Mouse (Mus musculus): ENCODE data around the gene Myog. TPM values are rescaled to one million over a fixed set of nuclear protein-coding genes. Genes with fewer than 3 reads are reported as not detected.

Myog gene
- polyA plus RNA-seq, 1 experiment from 2014 or later = 1.1 TPM

- Histone ChIP-seq H3K4me1 (peaks cover 16% of the 10 kb centered on the region), H3K4me3 (no peak overlapping the region), H3K4me2 (no peak overlapping the region), H3K36me3 (no peaks in the 10 kb centered on the region), H3K27me3 (replicated peaks) (peaks cover 16% of the 10 kb centered on the region), H3K27ac (no peak overlapping the region), H3K9ac (no peak overlapping the region), H3K9me3 (replicated peaks) (no peaks in the 10 kb centered on the region)
- ATAC-seq = no peak
- 79% methylated on average over 9 of the region's 9 CpGs for WGBS (ENCODE audit: insufficient replicate concordance)
Observed at GRCm38 (mm10) chr1:134304940-134305339, 15.2 kb downstream of the Myog start.

GRCm38 (mm10) chr1:134307409-134307808, 17.6 kb downstream of the Myog start:
- Histone ChIP-seq H3K27me3 (replicated peaks) (peaks cover 5% of the 10 kb centered on the region; the same call in 1 of the 2 replicates), H3K9ac (no peak overlapping the region), H3K36me3 (no peaks in the 10 kb centered on the region), H3K4me2 (no peak overlapping the region), H3K9me3 (replicated peaks) (no peaks in the 10 kb centered on the region), H3K4me3 (no peak overlapping the region), H3K27ac (no peak overlapping the region), H3K4me1 (peaks cover 14% of the 10 kb centered on the region)
- WGBS (ENCODE audit: insufficient replicate concordance) = 51% methylated on average over 10 of the region's 10 CpGs
- ATAC-seq = no peak

- Histone ChIP-seq H3K4me1 (no peaks in the 10 kb centered on the region), H3K4me3 (no peak overlapping the region), H3K27ac (no peak overlapping the region), H3K4me2 (no peak overlapping the region), H3K36me3 (no peaks in the 10 kb centered on the region), H3K9me3 (replicated peaks) (no peaks in the 10 kb centered on the region), H3K9ac (no peak overlapping the region), H3K27me3 (replicated peaks) (no peaks in the 10 kb centered on the region; the same call in 1 of the 2 replicates)
- WGBS (ENCODE audit: insufficient replicate concordance) = 69% methylated on average over 2 of the region's 2 CpGs
- ATAC-seq = no peak
Observed at GRCm38 (mm10) chr1:134310291-134310690, 20.5 kb downstream of the Myog start.

- H3K4me1 ChIP-seq = no peaks in the 10 kb centered on the region
- no peak for ATAC-seq
- H3K27ac ChIP-seq = no peak overlapping the region
- H3K4me2 ChIP-seq = no peak overlapping the region
- H3K36me3 ChIP-seq = no peaks in the 10 kb centered on the region
- WGBS (ENCODE audit: insufficient replicate concordance) = 81% methylated on average over 3 of the region's 3 CpGs
- no peaks in the 10 kb centered on the region for H3K9me3 ChIP-seq (replicated peaks)
- H3K9ac ChIP-seq = no peak overlapping the region
- H3K27me3 ChIP-seq (replicated peaks) = no peaks in the 10 kb centered on the region; the same call in 1 of the 2 replicates
- no peak overlapping the region for H3K4me3 ChIP-seq
Observed at GRCm38 (mm10) chr1:134310729-134311128, 20.9 kb downstream of the Myog start.

GRCm38 (mm10) chr1:134311760-134312159, 22.0 kb downstream of the Myog start:
- ATAC-seq = no peak
- no peaks in the 10 kb centered on the region for H3K9me3 ChIP-seq (replicated peaks)

GRCm38 (mm10) chr1:134315181-134315580, 25.4 kb downstream of the Myog start:
- Histone ChIP-seq H3K27ac (no peak overlapping the region), H3K4me1 (no peaks in the 10 kb centered on the region), H3K9ac (no peak overlapping the region), H3K4me3 (no peak overlapping the region), H3K4me2 (no peak overlapping the region), H3K9me3 (replicated peaks) (no peaks in the 10 kb centered on the region), H3K36me3 (no peaks in the 10 kb centered on the region), H3K27me3 (replicated peaks) (no peaks in the 10 kb centered on the region; the same call in 1 of the 2 replicates)
- ATAC-seq = no peak
- WGBS (ENCODE audit: insufficient replicate concordance) = 55% methylated on average over 5 of the region's 5 CpGs

More at GRCm38 (mm10) chr1:134311760-134312159, 22.0 kb downstream of the Myog start:
- H3K27me3 ChIP-seq (replicated peaks) = no peaks in the 10 kb centered on the region; the same call in 1 of the 2 replicates
- H3K4me1 ChIP-seq = no peaks in the 10 kb centered on the region
- H3K4me3 ChIP-seq = no peak overlapping the region
- WGBS (ENCODE audit: insufficient replicate concordance) = 73% methylated on average over 7 of the region's 7 CpGs
- H3K36me3 ChIP-seq = no peaks in the 10 kb centered on the region
- H3K4me2 ChIP-seq = no peak overlapping the region
- no peak overlapping the region for H3K27ac ChIP-seq
- H3K9ac ChIP-seq = no peak overlapping the region

- WGBS (ENCODE audit: insufficient replicate concordance) = 68% methylated on average over 9 of the region's 9 CpGs
- no peak for ATAC-seq
- Histone ChIP-seq H3K4me1 (no peaks in the 10 kb centered on the region), H3K9me3 (replicated peaks) (no peaks in the 10 kb centered on the region), H3K36me3 (no peaks in the 10 kb centered on the region), H3K27ac (no peak overlapping the region), H3K9ac (no peak overlapping the region), H3K4me2 (no peak overlapping the region), H3K27me3 (replicated peaks) (no peaks in the 10 kb centered on the region), H3K4me3 (no peak overlapping the region)
Observed at GRCm38 (mm10) chr1:134316361-134316760, 26.6 kb downstream of the Myog start.

GRCm38 (mm10) chr1:134318261-134318660, 28.5 kb downstream of the Myog start:
- 0 out of 2 replicates have a peak, but pooled peaks cover 6% of the 10 kb centered on the region for H3K27me3 ChIP-seq (replicated peaks)

GRCm38 (mm10) chr1:134320691-134321301, 31.0 kb downstream of the Myog start:
- H3K9me3 ChIP-seq (replicated peaks) = no peaks in the 10 kb centered on the region
- H3K4me1 ChIP-seq = no peaks in the 10 kb centered on the region
- H3K36me3 ChIP-seq = no peaks in the 10 kb centered on the region
- H3K27me3 ChIP-seq (replicated peaks) = 0 out of 2 replicates have a peak, but pooled peaks cover 6% of the 10 kb centered on the region
- no peak overlapping the region for H3K9ac ChIP-seq
- no peak overlapping the region for H3K27ac ChIP-seq
- ATAC-seq = no peak
- no peak overlapping the region for H3K4me2 ChIP-seq
- 66% methylated on average over 14 of the region's 14 CpGs for WGBS (ENCODE audit: insufficient replicate concordance)
- H3K4me3 ChIP-seq = no peak overlapping the region

More at GRCm38 (mm10) chr1:134318261-134318660, 28.5 kb downstream of the Myog start:
- ATAC-seq = no peak
- Histone ChIP-seq H3K9me3 (replicated peaks) (no peaks in the 10 kb centered on the region), H3K9ac (no peak overlapping the region), H3K36me3 (no peaks in the 10 kb centered on the region), H3K4me1 (no peaks in the 10 kb centered on the region), H3K4me2 (no peak overlapping the region), H3K27ac (no peak overlapping the region), H3K4me3 (no peak overlapping the region)
- 74% methylated on average over 5 of the region's 5 CpGs for WGBS (ENCODE audit: insufficient replicate concordance)

GRCm38 (mm10) chr1:134322591-134322990, 32.8 kb downstream of the Myog start:
- H3K4me1 ChIP-seq = no peaks in the 10 kb centered on the region
- 0 out of 2 replicates have a peak, but pooled peaks cover 6% of the 10 kb centered on the region for H3K27me3 ChIP-seq (replicated peaks)
- no peak overlapping the region for H3K4me2 ChIP-seq
- H3K9me3 ChIP-seq (replicated peaks) = no peaks in the 10 kb centered on the region
- WGBS (ENCODE audit: insufficient replicate concordance) = 69% methylated on average over 6 of the region's 6 CpGs
- no peaks in the 10 kb centered on the region for H3K36me3 ChIP-seq
- no peak for ATAC-seq
- H3K4me3 ChIP-seq = no peak overlapping the region
- H3K9ac ChIP-seq = no peak overlapping the region
- no peak overlapping the region for H3K27ac ChIP-seq

- H3K36me3 ChIP-seq = no peaks in the 10 kb centered on the region
- H3K27me3 ChIP-seq (replicated peaks) = peaks cover 26% of the 10 kb centered on the region
- H3K9me3 ChIP-seq (replicated peaks) = no peaks in the 10 kb centered on the region
- no peak for ATAC-seq
- 68% methylated on average over 12 of the region's 12 CpGs for WGBS (ENCODE audit: insufficient replicate concordance)
- H3K27ac ChIP-seq = no peak overlapping the region
- no peak overlapping the region for H3K4me3 ChIP-seq
- no peaks in the 10 kb centered on the region for H3K4me1 ChIP-seq
- no peak overlapping the region for H3K4me2 ChIP-seq
- H3K9ac ChIP-seq = no peak overlapping the region
Observed at GRCm38 (mm10) chr1:134326841-134327346, 37.1 kb downstream of the Myog start.

- Histone ChIP-seq H3K36me3 (no peaks in the 10 kb centered on the region), H3K27me3 (replicated peaks) (peaks cover 36% of the 10 kb centered on the region), H3K4me2 (no peak overlapping the region), H3K27ac (no peak overlapping the region), H3K4me3 (no peak overlapping the region), H3K4me1 (peaks cover 41% of the 10 kb centered on the region), H3K9ac (no peak overlapping the region), H3K9me3 (replicated peaks) (no peaks in the 10 kb centered on the region)
- no peak for ATAC-seq
- 42% methylated on average over 20 of the region's 20 CpGs for WGBS (ENCODE audit: insufficient replicate concordance)
Observed at GRCm38 (mm10) chr1:134331879-134332635, 42.3 kb downstream of the Myog start.

All from liver, embryonic 12.5 days (tissue).